Mouse (Mus musculus) urinary bladder, postnatal 14 days (tissue): Measurements from ENCODE around the gene Krt16.
A peak's percentile ranks its signal among the peaks of the same experiment; 100 is the strongest.
"Not testable (repeated sequence)": the region's sequence is repeated elsewhere in the genome, so short reads cannot be mapped to it uniquely, and the experiment has no call there.

Source experiments
- DNase-seq: peaks from one replicate; pipeline ENCODE4 v3.0.0; 2021; ENCODE audit warnings: low spot score

Krt16 gene

GRCm38 (mm10) chr11:100255514-100255913 is 6.8 kb upstream of the Krt16 start:
- DNase-seq = no peak

- no peak for DNase-seq
These were observed 5.8 kb upstream of the Krt16 start for GRCm38 (mm10) chr11:100254360-100255090.

GRCm38 (mm10) chr11:100246471-100246870 is 2.2 kb downstream of the Krt16 start:
- DNase-seq = not testable (repeated sequence)

- not testable (repeated sequence) for DNase-seq
These were observed 8.4 kb downstream of the Krt16 start for GRCm38 (mm10) chr11:100240272-100240671.

- DNase-seq = no peak
These were observed 27.0 kb downstream of the Krt16 start for GRCm38 (mm10) chr11:100221741-100222140.

- no peak for DNase-seq
These were observed 29.4 kb downstream of the Krt16 start for GRCm38 (mm10) chr11:100219304-100219703.

- DNase-seq = peak; percentile 31
These were observed 40.2 kb downstream of the Krt16 start for GRCm38 (mm10) chr11:100208542-100208941.

GRCm38 (mm10) chr11:100207498-100207897 is 41.2 kb downstream of the Krt16 start, which contains the start of gene Krt14:
TSS of gene Krt14 (minus strand) at chr11:100207548.
- peak; percentile 12 for DNase-seq

- peak; percentile 61 for DNase-seq
These were observed 45.3 kb downstream of the Krt16 start for GRCm38 (mm10) chr11:100203448-100203847.

GRCm38 (mm10) chr11:100202906-100203305 is 45.8 kb downstream of the Krt16 start:
- no peak for DNase-seq

GRCm38 (mm10) chr11:100200104-100200820 is 48.4 kb downstream of the Krt16 start:
- peak; percentile 48 for DNase-seq

- peak; percentile 35 for DNase-seq
These were observed 50.0 kb downstream of the Krt16 start for GRCm38 (mm10) chr11:100198666-100199065.
